9 mouse cellular contexts compared by ENCODE assay signal in genomic region chr4:129702454-129702853, GRCm38 (mm10). TPM values are rescaled to one million over a fixed set of nuclear protein-coding genes. Genes with fewer than 3 reads are reported as not detected.
A peak's percentile ranks its signal among the peaks of the same experiment; 100 is the strongest.
DNase-seq lines count a peak whose midpoint lies in the region; ATAC-seq and TF ChIP-seq lines count a peak whose summit lies in the region.
"Had no signal": no experiment of that assay in that cellular context is flagged by ENCODE, and none has a peak within 500 bp of the region (broad histone marks: within the 10 kb centered on the region; RNA-seq: fewer than 3 reads in every experiment).

No protein-coding gene starts in this region.

- 0 out of 2 replicates have a peak overlapping the region, but pooled peaks have one; percentile 4 for H3K4me2 ChIP-seq in kidney, embryonic 15.5 days
- peak overlapping the region; percentile 20; the same call in 1 of the 2 replicates for H3K4me2 ChIP-seq in forebrain, embryonic 16.5 days (ENCODE audit: low read length)
- H3K4me2 ChIP-seq in heart, postnatal 0 days (ENCODE audit: low read depth, low read length), result no peak overlapping the region

- peak overlapping the region; percentile 81 for H3K27ac ChIP-seq in kidney, embryonic 15.5 days
- peak overlapping the region; percentile 84 for H3K27ac ChIP-seq in forebrain, embryonic 16.5 days (ENCODE audit: low read length)
- H3K27ac ChIP-seq in heart, postnatal 0 days (ENCODE audit: low read depth), result peak overlapping the region; percentile 56; the same call in 1 of the 2 replicates

- H3K4me3 ChIP-seq in kidney, embryonic 15.5 days (replicated peaks), result no peak overlapping the region
- no peak overlapping the region for H3K4me3 ChIP-seq in forebrain, embryonic 16.5 days (replicated peaks; ENCODE audit: low read length)
- H3K4me3 ChIP-seq in heart, postnatal 0 days (ENCODE audit: low read depth, low read length), result no peak overlapping the region

- H3K4me1 ChIP-seq in kidney, embryonic 15.5 days, result peaks cover 39% of the 10 kb centered on the region
- peaks cover 26% of the 10 kb centered on the region for H3K4me1 ChIP-seq in forebrain, embryonic 16.5 days (replicated peaks; ENCODE audit: control insufficient read depth, insufficient read depth, low read length)
- no peaks in the 10 kb centered on the region for H3K4me1 ChIP-seq in heart, postnatal 0 days (ENCODE audit: control insufficient read depth, insufficient read depth)

- TF ChIP-seq EP300 in heart, postnatal 0 days (IDR thresholded peaks at IDR 0.05; ENCODE audit: low read depth), result no peak

- H3K36me3 ChIP-seq in kidney, embryonic 15.5 days, result peaks cover 54% of the 10 kb centered on the region
- H3K36me3 ChIP-seq in forebrain, embryonic 16.5 days (ENCODE audit: control insufficient read depth, insufficient read depth), result peaks cover 15% of the 10 kb centered on the region
- peaks cover 45% of the 10 kb centered on the region for H3K36me3 ChIP-seq in heart, postnatal 0 days (replicated peaks; ENCODE audit: control insufficient read depth, insufficient read depth, low read length)

- WGBS in kidney, embryonic 15.5 days, result 12% methylated on average over 11 of the region's 11 CpGs
- 3% methylated on average over 11 of the region's 11 CpGs for WGBS in forebrain, embryonic 16.5 days
- WGBS in heart, postnatal 0 days, result 8% methylated on average over 11 of the region's 11 CpGs

- H3K27me3 ChIP-seq in kidney, embryonic 15.5 days, result no peaks in the 10 kb centered on the region
- H3K27me3 ChIP-seq in forebrain, embryonic 16.5 days (replicated peaks; ENCODE audit: control insufficient read depth, insufficient read depth, low read length), result no peaks in the 10 kb centered on the region
- H3K27me3 ChIP-seq in heart, postnatal 0 days (ENCODE audit: control insufficient read depth, insufficient read depth, low read length), result no peaks in the 10 kb centered on the region
- H3K27me3 ChIP-seq: Patski had no signal

- no peak for TF ChIP-seq CTCF in heart, postnatal 0 days (IDR thresholded peaks at IDR 0.05; ENCODE audit: low read depth)

- no peaks in the 10 kb centered on the region for H3K9me3 ChIP-seq in kidney, embryonic 15.5 days (replicated peaks)
- H3K9me3 ChIP-seq in forebrain, embryonic 16.5 days (ENCODE audit: control insufficient read depth, low read length), result no peaks in the 10 kb centered on the region
- no peaks in the 10 kb centered on the region for H3K9me3 ChIP-seq in heart, postnatal 0 days (replicated peaks; ENCODE audit: control insufficient read depth, low read length)

- peak overlapping the region; percentile 5; the same call in 1 of the 2 replicates for H3K9ac ChIP-seq in kidney, embryonic 15.5 days
- H3K9ac ChIP-seq in forebrain, embryonic 16.5 days (replicated peaks; ENCODE audit: low read depth, low read length), result peak overlapping the region; percentile 50
- H3K9ac ChIP-seq in heart, postnatal 0 days (replicated peaks; ENCODE audit: low read depth, low read length), result no peak overlapping the region

- no peak for DNase-seq in kidney, adult 8-10 months
- peak; percentile 70 for DNase-seq in heart, postnatal 0 days (ENCODE audit: low spot score)
- DNase-seq in layer of hippocampus, adult 9-11 months, result peak; percentile 86
- peak; percentile 54 for DNase-seq in lung, postnatal 14 days
- peak; percentile 91 to 94 for DNase-seq in right cerebral cortex, postnatal 10 days (ENCODE audit: low spot score in 2 of 2)

- peak; percentile 79 for ATAC-seq in kidney, embryonic 15.5 days (replicated peaks; ENCODE audit: low FRiP score)
- peak; percentile 82 for ATAC-seq in forebrain, embryonic 16.5 days
- peak; percentile 62 for ATAC-seq in heart, postnatal 0 days (ENCODE audit: insufficient read depth, low read depth)
- ATAC-seq in erythroid progenitor cell, adult 5-6 weeks (replicated peaks; ENCODE audit: low FRiP score, poor library complexity, severe bottlenecking), result no peak
- ATAC-seq: Patski had no signal

RNA-seq across cellular contexts. Expression of gene Tmem39b, which starts 5.8 kb away (rescaled TPM):
- 20.2 and 21.6 TPM in 2 replicates for polyA plus RNA-seq in kidney, embryonic 15.5 days (2015; fragmentation: Nextera tagmentation; extraction: Ambion mirVana)
- polyA plus RNA-seq in forebrain, embryonic 16.5 days (2015; fragmentation: Nextera tagmentation; extraction: Ambion mirVana), result 16.1 and 25.0 TPM in 2 replicates
- 3.6 and 11.8 TPM in 2 replicates for total RNA-seq in heart, postnatal 0 days (2014; rRNA removed; ENCODE audit: low replicate concordance)
- polyA plus RNA-seq in heart, postnatal 0 days (2015; fragmentation: Nextera tagmentation; extraction: Ambion mirVana), result 3.9 and 4.1 TPM in 2 replicates
- total RNA-seq in erythroid progenitor cell, adult 5-6 weeks (2015; ENCODE audit: low replicate concordance), result 2.2 and 5.9 TPM in 2 replicates
- 2.1 TPM in 1 of 2 replicates, not detected in the other for total RNA-seq in erythroid progenitor cell, adult 5-6 weeks (2017; ENCODE audit: low replicate concordance)

RNA-seq across cellular contexts. Expression of gene Kpna6, which starts 29.9 kb away (rescaled TPM):
- polyA plus RNA-seq in kidney, embryonic 15.5 days (2015; fragmentation: Nextera tagmentation; extraction: Ambion mirVana), result 18.6 and 18.7 TPM in 2 replicates
- polyA plus RNA-seq in forebrain, embryonic 16.5 days (2015; fragmentation: Nextera tagmentation; extraction: Ambion mirVana), result 16.4 and 17.9 TPM in 2 replicates
- 48.8 and 52.3 TPM in 2 replicates for total RNA-seq in heart, postnatal 0 days (2014; rRNA removed; ENCODE audit: low replicate concordance)
- polyA plus RNA-seq in heart, postnatal 0 days (2015; fragmentation: Nextera tagmentation; extraction: Ambion mirVana), result 9.3 and 10.4 TPM in 2 replicates
- 7.5 and 16.2 TPM in 2 replicates for total RNA-seq in erythroid progenitor cell, adult 5-6 weeks (2015; ENCODE audit: low replicate concordance)
- 8.7 and 14.6 TPM in 2 replicates for total RNA-seq in erythroid progenitor cell, adult 5-6 weeks (2017; ENCODE audit: low replicate concordance)

RNA-seq across cellular contexts. Expression of gene Khdrbs1, which starts 39.6 kb away (rescaled TPM):
- 118 and 125 TPM in 2 replicates for polyA plus RNA-seq in kidney, embryonic 15.5 days (2015; fragmentation: Nextera tagmentation; extraction: Ambion mirVana)
- 160 and 179 TPM in 2 replicates for polyA plus RNA-seq in forebrain, embryonic 16.5 days (2015; fragmentation: Nextera tagmentation; extraction: Ambion mirVana)
- 43.5 and 47.8 TPM in 2 replicates for total RNA-seq in heart, postnatal 0 days (2014; rRNA removed; ENCODE audit: low replicate concordance)
- polyA plus RNA-seq in heart, postnatal 0 days (2015; fragmentation: Nextera tagmentation; extraction: Ambion mirVana), result 42.2 and 44.7 TPM in 2 replicates
- total RNA-seq in erythroid progenitor cell, adult 5-6 weeks (2015; ENCODE audit: low replicate concordance), result 49.5 and 58.7 TPM in 2 replicates
- 40.4 and 57.1 TPM in 2 replicates for total RNA-seq in erythroid progenitor cell, adult 5-6 weeks (2017; ENCODE audit: low replicate concordance)

Comparison
In these comparisons a context has a peak if more than half of its experiments do, and no peak if none do; other contexts are left out.
1. DNase-seq: peak in heart, postnatal 0 days (single experiment), layer of hippocampus, adult 9-11 months (single experiment), lung, postnatal 14 days (single experiment) and right cerebral cortex, postnatal 10 days (2 of 2); none in kidney, adult 8-10 months (0 of 2).
2. Peak in every context shown above with its lines, with median percentiles within 50 percentile points of each other: H3K27ac ChIP-seq.